In the genomic region with DNA sequence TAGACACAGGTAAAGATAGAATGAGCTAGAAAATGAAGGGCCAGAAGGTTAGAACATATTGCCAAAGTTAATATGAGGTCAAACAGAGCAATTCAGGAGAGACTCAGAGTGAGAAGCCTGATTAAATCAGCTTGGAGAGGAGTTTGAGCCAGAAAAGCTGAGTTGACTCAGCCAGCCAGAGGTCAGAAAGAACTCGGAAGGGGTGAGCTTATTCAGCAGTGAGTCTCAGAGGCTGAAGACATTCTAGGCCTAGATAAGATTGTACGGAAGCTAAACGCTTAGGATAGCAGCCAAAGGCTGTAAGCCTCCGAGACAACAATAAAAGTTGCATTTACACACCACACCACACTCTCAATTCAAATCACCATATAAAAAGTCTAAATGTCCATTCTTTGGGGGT, we compare ENCODE assay signal across 19 mouse cellular contexts.
A peak's percentile ranks its signal among the peaks of the same experiment; 100 is the strongest.
DNase-seq lines count a peak whose midpoint lies in the region; ATAC-seq lines count a peak whose summit lies in the region.
"Had no signal": no experiment of that assay in that cellular context is flagged by ENCODE, and none has a peak within 500 bp of the region (broad histone marks: within the 10 kb centered on the region; RNA-seq: fewer than 3 reads in every experiment).

No protein-coding gene starts in this region.

- H3K4me2 ChIP-seq in kidney, embryonic 15.5 days, result no peak overlapping the region
- no peak overlapping the region for H3K4me2 ChIP-seq in hindbrain, embryonic 13.5 days
- H3K4me2 ChIP-seq: embryonic facial prominence, embryonic 15.5 days; forebrain, embryonic 13.5 days; hindbrain, embryonic 14.5 days; liver, embryonic 15.5 days had no signal

- no peak for ATAC-seq in kidney, embryonic 15.5 days (replicated peaks; ENCODE audit: low FRiP score)
- ATAC-seq in hindbrain, embryonic 13.5 days (ENCODE audit: low FRiP score), result no peak
- ATAC-seq: forebrain, embryonic 13.5 days; intestine, postnatal 0 days; midbrain, embryonic 16.5 days had no signal

- H3K9me3 ChIP-seq in kidney, embryonic 15.5 days (replicated peaks), result no peaks in the 10 kb centered on the region
- H3K9me3 ChIP-seq in hindbrain, embryonic 13.5 days, result no peaks in the 10 kb centered on the region
- H3K9me3 ChIP-seq: embryonic facial prominence, embryonic 15.5 days; forebrain, embryonic 13.5 days; liver, embryonic 15.5 days had no signal

- no peak overlapping the region for H3K9ac ChIP-seq in kidney, embryonic 15.5 days
- no peak overlapping the region for H3K9ac ChIP-seq in hindbrain, embryonic 13.5 days
- H3K9ac ChIP-seq: embryonic facial prominence, embryonic 15.5 days; forebrain, embryonic 13.5 days; hindbrain, embryonic 14.5 days; liver, embryonic 15.5 days had no signal

- DNase-seq in heart, adult 8-10 months (ENCODE audit: low spot score), result peak; percentile 15
- no peak for DNase-seq in heart, postnatal 36 days
- peak; percentile 11 for DNase-seq in kidney, postnatal 10 days
- peak; percentile 13 for DNase-seq in adrenal gland, postnatal 25 days
- peak; percentile 23 for DNase-seq in yolk sac, embryonic 10.5 days (ENCODE audit: low spot score)
- no peak for DNase-seq in left cerebral cortex, adult 18-20 months (ENCODE audit: low spot score in 2 of 2)
- DNase-seq: cerebellum, adult 9-11 months; embryo, embryonic 11 days; gastrocnemius, postnatal 25 days; right cerebral cortex, adult 18-20 months; thymus, postnatal 36 days had no signal

- WGBS in kidney, embryonic 15.5 days, result 66% methylated on average over 4 of the region's 4 CpGs
- WGBS in hindbrain, embryonic 13.5 days, result 76% methylated on average over 4 of the region's 4 CpGs

- no peak overlapping the region for H3K27ac ChIP-seq in kidney, embryonic 15.5 days
- H3K27ac ChIP-seq in hindbrain, embryonic 13.5 days, result no peak overlapping the region
- H3K27ac ChIP-seq: embryonic facial prominence, embryonic 15.5 days; forebrain, embryonic 13.5 days; hindbrain, embryonic 14.5 days; liver, embryonic 15.5 days had no signal

- no peaks in the 10 kb centered on the region for H3K27me3 ChIP-seq in kidney, embryonic 15.5 days
- no peaks in the 10 kb centered on the region for H3K27me3 ChIP-seq in hindbrain, embryonic 13.5 days
- H3K27me3 ChIP-seq: embryonic facial prominence, embryonic 15.5 days; forebrain, embryonic 13.5 days; liver, embryonic 15.5 days had no signal

- H3K4me1 ChIP-seq in kidney, embryonic 15.5 days, result no peaks in the 10 kb centered on the region
- no peaks in the 10 kb centered on the region for H3K4me1 ChIP-seq in hindbrain, embryonic 13.5 days (replicated peaks)
- H3K4me1 ChIP-seq: embryonic facial prominence, embryonic 15.5 days; forebrain, embryonic 13.5 days; liver, embryonic 15.5 days had no signal

- intact Hi-C loops in heart, postnatal 36 days (cut with DNase I), result no loop called here

- H3K36me3 ChIP-seq in kidney, embryonic 15.5 days, result peaks cover 8% of the 10 kb centered on the region
- H3K36me3 ChIP-seq in hindbrain, embryonic 13.5 days, result no peaks in the 10 kb centered on the region

- H3K4me3 ChIP-seq in kidney, embryonic 15.5 days (replicated peaks), result no peak overlapping the region
- no peak overlapping the region for H3K4me3 ChIP-seq in hindbrain, embryonic 13.5 days
- H3K4me3 ChIP-seq: embryonic facial prominence, embryonic 15.5 days; forebrain, embryonic 13.5 days; liver, embryonic 15.5 days had no signal

Comparison
In these comparisons a context has a peak if more than half of its experiments do, and no peak if none do; other contexts are left out.
1. DNase-seq: peak in heart, adult 8-10 months (single experiment), kidney, postnatal 10 days (single experiment), adrenal gland, postnatal 25 days (single experiment) and yolk sac, embryonic 10.5 days (single experiment); none in heart, postnatal 36 days (0 of 2) and left cerebral cortex, adult 18-20 months (0 of 2).